Mouse (Mus musculus): ENCODE results near the gene Olfr688. TPM values are rescaled to one million over a fixed set of nuclear protein-coding genes. Genes with fewer than 3 reads are reported as not detected.

Gene Olfr688
- not detected in 2 replicates for polyA plus RNA-seq (2015; fragmentation: Nextera tagmentation; extraction: Ambion mirVana)

- Histone ChIP-seq H3K9ac (replicated peaks) (no peak within 1 kb of the TSS), H3K27me3 (replicated peaks) (no peaks in the 10 kb centered on the region), H3K4me1 (no peaks in the 10 kb centered on the region), H3K27ac (replicated peaks) (no peak within 1 kb of the TSS), H3K36me3 (no peaks in the 10 kb centered on the region), H3K4me2 (no peak within 1 kb of the TSS), H3K4me3 (replicated peaks) (no peak within 1 kb of the TSS), H3K9me3 (replicated peaks) (no peaks in the 10 kb centered on the region)
- 76% methylated on average over 6 of the region's 6 CpGs for WGBS
- no peak for ATAC-seq (ENCODE audit: low FRiP score)
Measured at GRCm38 (mm10) chr7:105287795-105288194, at the start of gene Olfr688. Gene Olfr688, plus strand, starts transcription at chr7:105288095.

GRCm38 (mm10) chr7:105247671-105248070, 40.2 kb upstream of the Olfr688 start:
- no peaks in the 10 kb centered on the region for H3K27me3 ChIP-seq (replicated peaks)
- no peaks in the 10 kb centered on the region for H3K4me1 ChIP-seq
- H3K36me3 ChIP-seq: no peaks in the 10 kb centered on the region
- ATAC-seq (ENCODE audit: low FRiP score): no peak
- no peak overlapping the region for H3K9ac ChIP-seq (replicated peaks)
- H3K4me3 ChIP-seq (replicated peaks): no peak overlapping the region
- H3K27ac ChIP-seq (replicated peaks): no peak overlapping the region
- WGBS: 88% methylated on average over 3 of the region's 3 CpGs
- H3K9me3 ChIP-seq (replicated peaks): no peaks in the 10 kb centered on the region
- H3K4me2 ChIP-seq: no peak overlapping the region

GRCm38 (mm10) chr7:105248197-105248596, 39.7 kb upstream of the Olfr688 start:
- Histone ChIP-seq H3K4me2 (no peak overlapping the region), H3K36me3 (no peaks in the 10 kb centered on the region), H3K27me3 (replicated peaks) (no peaks in the 10 kb centered on the region), H3K9me3 (replicated peaks) (no peaks in the 10 kb centered on the region), H3K4me1 (no peaks in the 10 kb centered on the region), H3K27ac (replicated peaks) (no peak overlapping the region), H3K4me3 (replicated peaks) (no peak overlapping the region), H3K9ac (replicated peaks) (no peak overlapping the region)
- 48% methylated on average over 1 of the region's 1 CpGs for WGBS
- no peak for ATAC-seq (ENCODE audit: low FRiP score)

GRCm38 (mm10) chr7:105256656-105257055, 31.2 kb upstream of the Olfr688 start:
- no peak overlapping the region for H3K4me2 ChIP-seq
- no peaks in the 10 kb centered on the region for H3K36me3 ChIP-seq
- no peak overlapping the region for H3K9ac ChIP-seq (replicated peaks)
- no peak overlapping the region for H3K4me3 ChIP-seq (replicated peaks)
- H3K27me3 ChIP-seq (replicated peaks): no peaks in the 10 kb centered on the region
- H3K27ac ChIP-seq (replicated peaks): no peak overlapping the region
- 59% methylated on average over 5 of the region's 5 CpGs for WGBS
- no peaks in the 10 kb centered on the region for H3K4me1 ChIP-seq
- no peaks in the 10 kb centered on the region for H3K9me3 ChIP-seq (replicated peaks)
- no peak for ATAC-seq (ENCODE audit: low FRiP score)

- Histone ChIP-seq H3K4me1 (no peaks in the 10 kb centered on the region), H3K27me3 (replicated peaks) (no peaks in the 10 kb centered on the region), H3K4me2 (no peak overlapping the region), H3K4me3 (replicated peaks) (no peak overlapping the region), H3K9me3 (replicated peaks) (no peaks in the 10 kb centered on the region), H3K9ac (replicated peaks) (no peak overlapping the region), H3K36me3 (no peaks in the 10 kb centered on the region), H3K27ac (replicated peaks) (no peak overlapping the region)
- 67% methylated on average over 7 of the region's 7 CpGs for WGBS
- ATAC-seq (ENCODE audit: low FRiP score): peak; percentile 55
Measured at GRCm38 (mm10) chr7:105272426-105272825, 15.5 kb upstream of the Olfr688 start.

GRCm38 (mm10) chr7:105290051-105290450, 2.2 kb downstream of the Olfr688 start:
- no peak for ATAC-seq (ENCODE audit: low FRiP score)
- no peak overlapping the region for H3K9ac ChIP-seq (replicated peaks)
- no peak overlapping the region for H3K4me2 ChIP-seq
- H3K27ac ChIP-seq (replicated peaks): no peak overlapping the region
- no peak overlapping the region for H3K4me3 ChIP-seq (replicated peaks)
- H3K27me3 ChIP-seq (replicated peaks): no peaks in the 10 kb centered on the region
- H3K9me3 ChIP-seq (replicated peaks): no peaks in the 10 kb centered on the region
- no peaks in the 10 kb centered on the region for H3K36me3 ChIP-seq
- no peaks in the 10 kb centered on the region for H3K4me1 ChIP-seq

GRCm38 (mm10) chr7:105310865-105311264, 23.0 kb downstream of the Olfr688 start, which contains the start of gene Olfr689:
Gene Olfr689, plus strand, starts transcription at chr7:105311165.
- no peak for ATAC-seq (ENCODE audit: low FRiP score)
- WGBS: 78% methylated on average over 1 of the region's 1 CpGs
- Histone ChIP-seq H3K9ac (replicated peaks) (no peak within 1 kb of the TSS), H3K36me3 (no peaks in the 10 kb centered on the region), H3K4me2 (no peak within 1 kb of the TSS), H3K9me3 (replicated peaks) (no peaks in the 10 kb centered on the region), H3K27me3 (replicated peaks) (no peaks in the 10 kb centered on the region), H3K4me1 (no peaks in the 10 kb centered on the region), H3K4me3 (replicated peaks) (no peak within 1 kb of the TSS), H3K27ac (replicated peaks) (no peak within 1 kb of the TSS)

- H3K4me1 ChIP-seq: no peaks in the 10 kb centered on the region
- no peak overlapping the region for H3K27ac ChIP-seq (replicated peaks)
- ATAC-seq (ENCODE audit: low FRiP score): no peak
- no peaks in the 10 kb centered on the region for H3K9me3 ChIP-seq (replicated peaks)
- H3K27me3 ChIP-seq (replicated peaks): no peaks in the 10 kb centered on the region
- H3K36me3 ChIP-seq: no peaks in the 10 kb centered on the region
- H3K9ac ChIP-seq (replicated peaks): no peak overlapping the region
- no peak overlapping the region for H3K4me2 ChIP-seq
- WGBS: 76% methylated on average over 2 of the region's 2 CpGs
- no peak overlapping the region for H3K4me3 ChIP-seq (replicated peaks)
Measured at GRCm38 (mm10) chr7:105325302-105325701, 37.4 kb downstream of the Olfr688 start.

- H3K4me2 ChIP-seq: no peak within 1 kb of the TSS
- ATAC-seq (ENCODE audit: low FRiP score): no peak
- no peaks in the 10 kb centered on the region for H3K27me3 ChIP-seq (replicated peaks)
- 79% methylated on average over 1 of the region's 1 CpGs for WGBS
- no peak within 1 kb of the TSS for H3K4me3 ChIP-seq (replicated peaks)
- H3K9ac ChIP-seq (replicated peaks): no peak within 1 kb of the TSS
- no peaks in the 10 kb centered on the region for H3K4me1 ChIP-seq
- H3K9me3 ChIP-seq (replicated peaks): no peaks in the 10 kb centered on the region
- H3K27ac ChIP-seq (replicated peaks): no peak within 1 kb of the TSS
- no peaks in the 10 kb centered on the region for H3K36me3 ChIP-seq
Measured at GRCm38 (mm10) chr7:105334004-105334403, 46.1 kb downstream of the Olfr688 start, which contains the start of gene Olfr690. Gene Olfr690, minus strand, starts transcription at chr7:105334104.

Other genes with a start within 250 kb of the Olfr688 start
- not detected in 2 replicates for gene Olfr677, start 236.7 kb upstream of the Olfr688 start, polyA plus RNA-seq (2015; fragmentation: Nextera tagmentation; extraction: Ambion mirVana)
- gene Olfr678, start 223.6 kb upstream of the Olfr688 start, polyA plus RNA-seq (2015; fragmentation: Nextera tagmentation; extraction: Ambion mirVana): not detected in 2 replicates
- not detected in 2 replicates for gene Olfr679, start 206.9 kb upstream of the Olfr688 start, polyA plus RNA-seq (2015; fragmentation: Nextera tagmentation; extraction: Ambion mirVana)
- not detected in 2 replicates for gene Olfr680-ps1, start 195.3 kb upstream of the Olfr688 start, polyA plus RNA-seq (2015; fragmentation: Nextera tagmentation; extraction: Ambion mirVana)
- not detected in 2 replicates for gene Olfr681, start 171.3 kb upstream of the Olfr688 start, polyA plus RNA-seq (2015; fragmentation: Nextera tagmentation; extraction: Ambion mirVana)
- gene Olfr683, start 141.1 kb upstream of the Olfr688 start, polyA plus RNA-seq (2015; fragmentation: Nextera tagmentation; extraction: Ambion mirVana): not detected in 2 replicates
- gene Olfr684, start 124.4 kb upstream of the Olfr688 start, polyA plus RNA-seq (2015; fragmentation: Nextera tagmentation; extraction: Ambion mirVana): not detected in 2 replicates
- gene Olfr685, start 102.1 kb upstream of the Olfr688 start, polyA plus RNA-seq (2015; fragmentation: Nextera tagmentation; extraction: Ambion mirVana): not detected in 2 replicates
- gene Olfr686, start 80.6 kb upstream of the Olfr688 start, polyA plus RNA-seq (2015; fragmentation: Nextera tagmentation; extraction: Ambion mirVana): not detected in 2 replicates
- not detected in 2 replicates for gene Olfr689, start 23.1 kb downstream of the Olfr688 start, polyA plus RNA-seq (2015; fragmentation: Nextera tagmentation; extraction: Ambion mirVana)
- gene Olfr690, start 46.0 kb downstream of the Olfr688 start, polyA plus RNA-seq (2015; fragmentation: Nextera tagmentation; extraction: Ambion mirVana): not detected in 2 replicates
- 0.23 and 0.26 TPM in 2 replicates for gene Olfr691, start 54.2 kb downstream of the Olfr688 start, polyA plus RNA-seq (2015; fragmentation: Nextera tagmentation; extraction: Ambion mirVana)
- not detected in 2 replicates for gene Olfr692, start 80.1 kb downstream of the Olfr688 start, polyA plus RNA-seq (2015; fragmentation: Nextera tagmentation; extraction: Ambion mirVana)
- not detected in 2 replicates for gene Gm5901, start 86.9 kb downstream of the Olfr688 start, polyA plus RNA-seq (2015; fragmentation: Nextera tagmentation; extraction: Ambion mirVana)
- gene Fam160a2, start 112.0 kb downstream of the Olfr688 start, polyA plus RNA-seq (2015; fragmentation: Nextera tagmentation; extraction: Ambion mirVana): 39.0 and 41.9 TPM in 2 replicates
- gene Cnga4, start 116.5 kb downstream of the Olfr688 start, polyA plus RNA-seq (2015; fragmentation: Nextera tagmentation; extraction: Ambion mirVana): 0.08 and 0.09 TPM in 2 replicates
- 5.3 and 6.2 TPM in 2 replicates for gene Cckbr, start 137.6 kb downstream of the Olfr688 start, polyA plus RNA-seq (2015; fragmentation: Nextera tagmentation; extraction: Ambion mirVana)
- 34.6 and 39.9 TPM in 2 replicates for gene Cavin3, start 194.2 kb downstream of the Olfr688 start, polyA plus RNA-seq (2015; fragmentation: Nextera tagmentation; extraction: Ambion mirVana)